Mouse (Mus musculus) 3134 (cell line): ENCODE measurements at regions not wholly inside any gene's neighbourhood (a gene's known extent, or its start where the extent isn't known, plus 50 kb on each side); places are given as distances from the start of the nearest gene placed in this dataset.
A peak's percentile ranks its signal among the peaks of the same experiment; 100 is the strongest.
"Not testable (repeated sequence)": the region's sequence is repeated elsewhere in the genome, so short reads cannot be mapped to it uniquely, and the experiment has no call there.

Source experiments
- DNase-seq: peaks from one replicate; pipeline ENCODE4 v3.0.0-alpha.2; 2011; ENCODE audit warnings: low spot score; ENCODE audit not compliant: insufficient read length; ENCODE audit errors: extremely low read depth

- not testable (repeated sequence) for DNase-seq
Measured at GRCm38 (mm10) chr2:116526203-116526602, 352.3 kb upstream of the Tmco5 start.

- DNase-seq = no peak
Measured at GRCm38 (mm10) chr2:116536453-116536852, 342.0 kb upstream of the Tmco5 start.

GRCm38 (mm10) chr2:116559350-116559749 lies 319.1 kb upstream of the Tmco5 start:
- DNase-seq = no peak

GRCm38 (mm10) chr2:116583989-116584388 lies 294.5 kb upstream of the Tmco5 start:
- DNase-seq = no peak

- no peak for DNase-seq
Measured at GRCm38 (mm10) chr2:116586203-116586959, 292.1 kb upstream of the Tmco5 start.

GRCm38 (mm10) chr2:116605869-116606268 lies 272.6 kb upstream of the Tmco5 start:
- DNase-seq = no peak

- no peak for DNase-seq
Measured at GRCm38 (mm10) chr2:116639935-116640334, 238.6 kb upstream of the Tmco5 start.

GRCm38 (mm10) chr2:116652106-116652505 lies 226.4 kb upstream of the Tmco5 start:
- no peak for DNase-seq

- no peak for DNase-seq
Measured at GRCm38 (mm10) chr2:116685756-116686155, 192.7 kb upstream of the Tmco5 start.

GRCm38 (mm10) chr2:116697542-116697941 lies 180.9 kb upstream of the Tmco5 start:
- DNase-seq = no peak

GRCm38 (mm10) chr2:116704705-116705104 lies 173.8 kb upstream of the Tmco5 start:
- DNase-seq = no peak

- DNase-seq = no peak
Measured at GRCm38 (mm10) chr2:116709608-116710007, 168.9 kb upstream of the Tmco5 start.

- DNase-seq = no peak
Measured at GRCm38 (mm10) chr2:116716529-116717201, 161.8 kb upstream of the Tmco5 start.

- no peak for DNase-seq
Measured at GRCm38 (mm10) chr2:116718637-116719036, 159.9 kb upstream of the Tmco5 start.

- peak; percentile 24 for DNase-seq
Measured at GRCm38 (mm10) chr2:116727591-116727990, 150.9 kb upstream of the Tmco5 start.

- no peak for DNase-seq
Measured at GRCm38 (mm10) chr2:116735702-116736101, 142.8 kb upstream of the Tmco5 start.

- no peak for DNase-seq
Measured at GRCm38 (mm10) chr2:116768459-116769047, 109.9 kb upstream of the Tmco5 start.

GRCm38 (mm10) chr2:116769186-116769585 lies 109.3 kb upstream of the Tmco5 start:
- DNase-seq = no peak

- no peak for DNase-seq
Measured at GRCm38 (mm10) chr2:116772569-116772968, 105.9 kb upstream of the Tmco5 start.

- DNase-seq = no peak
Measured at GRCm38 (mm10) chr2:116800141-116800540, 78.3 kb upstream of the Tmco5 start.

GRCm38 (mm10) chr2:116801578-116801977 lies 76.9 kb upstream of the Tmco5 start:
- DNase-seq = no peak

GRCm38 (mm10) chr2:116807207-116807606 lies 71.3 kb upstream of the Tmco5 start:
- DNase-seq = no peak
